ENCODE assay signal across 22 mouse cellular contexts in the genomic region with DNA sequence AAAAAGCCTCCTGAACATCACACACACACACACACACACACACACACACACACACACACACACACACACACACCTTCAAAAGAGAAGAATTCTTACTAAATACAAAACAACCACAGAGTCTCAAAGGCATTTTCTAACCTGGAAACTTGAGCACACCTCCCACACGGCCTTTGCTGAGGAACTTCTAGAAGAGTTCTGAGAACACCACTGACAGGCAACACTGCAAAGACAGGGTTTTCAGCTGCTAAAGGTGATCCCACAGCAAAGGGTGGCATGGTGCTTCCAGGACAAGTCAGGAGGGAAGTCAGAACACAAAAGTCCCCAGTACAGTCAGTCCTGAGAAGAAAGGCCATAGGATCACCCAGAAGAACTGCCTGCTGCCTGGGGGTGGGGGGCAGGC. TPM values are rescaled to one million over a fixed set of nuclear protein-coding genes. Genes with fewer than 3 reads are reported as not detected.
DNase-seq lines count a peak whose midpoint lies in the region; ATAC-seq lines count a peak whose summit lies in the region.
"Had no signal": no experiment of that assay in that cellular context is flagged by ENCODE, and none has a peak within 500 bp of the region (broad histone marks: within the 10 kb centered on the region; RNA-seq: fewer than 3 reads in every experiment).

No protein-coding gene starts in this region.

- H3K4me3 ChIP-seq in heart, embryonic 16.5 days (ENCODE audit: low read length), result no peak overlapping the region
- H3K4me3 ChIP-seq: erythroblast, embryonic 14.5 days; forebrain, embryonic 15.5 days; layer of hippocampus, adult 2 months; liver, embryonic 13.5 days; lung, embryonic 15.5 days; midbrain, embryonic 10.5 days; neural tube, embryonic 12.5 days had no signal

- H3K9ac ChIP-seq in heart, embryonic 16.5 days (ENCODE audit: low read length), result peak overlapping the region; percentile 30; the same call in 1 of the 2 replicates
- H3K9ac ChIP-seq: forebrain, embryonic 15.5 days; liver, embryonic 13.5 days; lung, embryonic 15.5 days; neural tube, embryonic 12.5 days had no signal

- H3K27me3 ChIP-seq in heart, embryonic 16.5 days (ENCODE audit: control insufficient read depth, insufficient read depth, low read length), result no peaks in the 10 kb centered on the region
- H3K27me3 ChIP-seq: forebrain, embryonic 15.5 days; liver, embryonic 13.5 days; lung, embryonic 15.5 days; neural tube, embryonic 12.5 days had no signal

- no peak for ATAC-seq in heart, embryonic 16.5 days (replicated peaks; ENCODE audit: extremely low read depth, insufficient read depth, low FRiP score)
- peak; percentile 13 for ATAC-seq in activated CD4-positive, CD25-positive, alpha-beta regulatory T cell, adult 4 months
- ATAC-seq: forebrain, embryonic 15.5 days; hindbrain, postnatal 0 days had no signal

- 59% methylated on average over 1 of the region's 1 CpGs for WGBS in heart, embryonic 16.5 days

- H3K36me3 ChIP-seq in heart, embryonic 16.5 days (ENCODE audit: control insufficient read depth, insufficient read depth), result no peaks in the 10 kb centered on the region
- H3K36me3 ChIP-seq: forebrain, embryonic 15.5 days; liver, embryonic 13.5 days; lung, embryonic 15.5 days; midbrain, embryonic 10.5 days; neural tube, embryonic 12.5 days had no signal

- peak overlapping the region; percentile 41; the same call in 1 of the 2 replicates for H3K27ac ChIP-seq in heart, embryonic 16.5 days (ENCODE audit: low read length)
- H3K27ac ChIP-seq: forebrain, embryonic 15.5 days; hindbrain, postnatal 0 days; layer of hippocampus, adult 2 months; liver, embryonic 13.5 days; lung, embryonic 15.5 days; neural tube, embryonic 12.5 days had no signal

- H3K4me2 ChIP-seq in heart, embryonic 16.5 days (ENCODE audit: low read depth, low read length), result no peak overlapping the region
- H3K4me2 ChIP-seq: forebrain, embryonic 15.5 days; liver, embryonic 13.5 days; lung, embryonic 15.5 days; neural tube, embryonic 12.5 days had no signal

- H3K4me1 ChIP-seq in heart, embryonic 16.5 days (ENCODE audit: control insufficient read depth, insufficient read depth, low read length), result peaks cover 36% of the 10 kb centered on the region
- H3K4me1 ChIP-seq: lung, embryonic 15.5 days had no signal

- H3K9me3 ChIP-seq in heart, embryonic 16.5 days (replicated peaks; ENCODE audit: control insufficient read depth, low read length), result no peaks in the 10 kb centered on the region
- H3K9me3 ChIP-seq: forebrain, embryonic 15.5 days; liver, embryonic 13.5 days; lung, embryonic 15.5 days; midbrain, embryonic 10.5 days; neural tube, embryonic 12.5 days had no signal

- no peak for DNase-seq in heart, adult 11 months
- peak; percentile 73 for DNase-seq in CD4-positive, CD25-positive, alpha-beta regulatory T cell, adult 2 months (ENCODE audit: low read depth, low spot score)
- DNase-seq in naive thymus-derived CD4-positive, alpha-beta T cell, adult 2 months (ENCODE audit: low read depth), result peak; percentile 81
- DNase-seq in ovary, postnatal 14 days (ENCODE audit: low spot score), result no peak
- DNase-seq in lung, postnatal 10 days, result no peak
- DNase-seq in Muller cell, postnatal 12 days (ENCODE audit: inconsistent ontology term), result no peak
- DNase-seq: cerebellum, adult 2 months; kidney, adult 18-20 months; kidney, postnatal 10 days; layer of hippocampus, postnatal 36 days; left cerebral cortex, postnatal 4 days; liver, embryonic 13.5 days; right cerebral cortex, adult 18-20 months had no signal

RNA-seq across cellular contexts. Expression of a gene that starts 22.5 kb away (rescaled TPM):
- 22.2 and 24.0 TPM in 2 replicates for polyA plus RNA-seq in heart, embryonic 16.5 days (2015; fragmentation: Nextera tagmentation; extraction: Ambion mirVana)
- 10 to 100 TPM; 50.1 to 73.2 TPM for polyA plus RNA-seq in activated CD4-positive, CD25-positive, alpha-beta regulatory T cell, adult 4 months (2017; shearing (Covaris generic))

Comparison
In these comparisons a context has a peak if more than half of its experiments do, and no peak if none do; other contexts are left out.
1. DNase-seq: peak in CD4-positive, CD25-positive, alpha-beta regulatory T cell, adult 2 months (single experiment) and naive thymus-derived CD4-positive, alpha-beta T cell, adult 2 months (single experiment); none in heart, adult 11 months (single experiment), ovary, postnatal 14 days (single experiment), lung, postnatal 10 days (single experiment) and Muller cell, postnatal 12 days (single experiment).